Mouse (Mus musculus) lung, embryonic 16.5 days (tissue): ENCODE measurements around the gene Itfg2. TPM values are rescaled to one million over a fixed set of nuclear protein-coding genes. Genes with fewer than 3 reads are reported as not detected.

ENCODE experiments used
- ATAC-seq: fragments of 200-750 bp; cut with Nextera tagmentation; 2 replicates; pipeline ENCODE4 v1.8.0; 2017; ENCODE audit warnings: low read depth, mild to moderate bottlenecking, moderate library complexity
- H3K27ac ChIP-seq: fragments of 300-500 bp; sonication (generic); 2 replicates; pipeline ENCODE4 v1.5.1; 2014; ENCODE audit warnings: mild to moderate bottlenecking, control low read depth, low read length
- H3K27me3 ChIP-seq: fragments of 300-500 bp; sonication (generic); 2 replicates; pipeline ENCODE4 v1.6.1; 2014; ENCODE audit warnings: low read depth, low read length, mixed read lengths; ENCODE audit not compliant: control insufficient read depth, insufficient read depth
- H3K36me3 ChIP-seq: fragments of 300-500 bp; sonication (generic); 2 replicates; pipeline ENCODE4 v1.6.1; 2014; ENCODE audit warnings: low read length; ENCODE audit not compliant: control insufficient read depth, insufficient read depth
- H3K4me1 ChIP-seq: fragments of 300-500 bp; sonication (generic); replicated peaks from 2 replicates; pipeline ENCODE4 v1.6.1; 2014; ENCODE audit warnings: low read length, mixed read lengths; ENCODE audit not compliant: control insufficient read depth, insufficient read depth
- H3K4me2 ChIP-seq: fragments of 300-500 bp; sonication (generic); 2 replicates; pipeline ENCODE4 v1.6.1; 2014; ENCODE audit warnings: low read depth, low read length, control low read depth
- H3K4me3 ChIP-seq: fragments of 300-500 bp; sonication (generic); 2 replicates; pipeline ENCODE4 v1.5.1; 2014; ENCODE audit warnings: mild to moderate bottlenecking, low read length, control low read depth
- H3K9ac ChIP-seq: fragments of 300-500 bp; sonication (generic); 2 replicates; pipeline ENCODE4 v1.6.1; 2014; ENCODE audit warnings: low read length, control low read depth
- H3K9me3 ChIP-seq: fragments of 300-500 bp; sonication (generic); 2 replicates; pipeline ENCODE4 v1.6.1; 2016; ENCODE audit warnings: low read length; ENCODE audit not compliant: control insufficient read depth
- WGBS: fragments of 180-500 bp; shearing (Covaris S2); extraction: QIAGEN DNeasy Blood & Tissue Kit; methylation state at CpG from one replicate; pipeline ENCODE4 v1.1.7; 2014; 5-methylcytosine and 5-hydroxymethylcytosine counted together
- polyA plus RNA-seq: library from polyadenylated mRNA; unstranded; fragments of >200 nt; fragmentation: Nextera tagmentation; extraction: Ambion mirVana; gene quantifications from 2 replicates; pipeline ENCODE4 v1.2.1, GENCODE M21; 2015

Gene Itfg2
- polyA plus RNA-seq, 1 experiment from 2014 or later: 32.2 TPM

DNA sequence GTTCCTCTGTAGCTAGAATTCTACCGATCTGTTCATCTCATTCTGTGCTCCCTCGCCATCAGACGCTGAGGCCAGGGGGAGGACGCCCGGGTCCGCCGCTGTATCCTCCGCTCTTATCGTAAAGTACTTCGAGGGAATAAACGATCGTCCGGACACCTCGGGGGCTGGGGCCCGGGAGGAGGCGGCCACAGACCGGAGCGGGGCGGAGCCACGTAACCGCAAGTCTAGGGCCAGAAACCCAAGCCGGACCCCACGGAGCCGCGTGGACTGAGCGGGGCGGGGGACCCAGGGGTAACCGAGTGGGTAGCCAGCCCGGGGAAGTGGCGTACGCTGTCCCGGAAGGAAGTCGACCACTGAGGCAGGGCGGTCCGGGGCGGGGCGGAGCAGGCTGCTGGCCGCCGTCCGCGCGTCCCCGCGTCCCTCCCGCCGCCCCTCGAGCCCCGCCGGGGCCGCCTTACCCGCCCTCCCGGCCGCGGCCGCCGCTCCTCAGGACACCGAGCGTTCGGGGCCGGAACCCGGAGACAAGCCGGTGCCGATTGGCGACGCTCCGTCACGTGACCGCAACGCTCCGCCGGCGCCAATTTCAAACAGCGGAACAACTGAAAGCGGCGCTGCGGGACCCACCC, 62.2 kb downstream of the Itfg2 start, which contains the start of the genes Rhno1 and Foxm1:
Gene Rhno1, minus strand, starts transcription at position 531 of the 626 bp plus-strand sequence.
Gene Foxm1, plus strand, starts transcription at position 587 of the 626 bp plus-strand sequence.
- H3K27ac ChIP-seq: peak within 1 kb of the TSS; percentile 97
- 0% methylated on average over 49 of the region's 76 CpGs for WGBS
- peaks cover 22% of the 10 kb centered on the region for H3K36me3 ChIP-seq
- no peaks in the 10 kb centered on the region for H3K27me3 ChIP-seq
- H3K4me1 ChIP-seq: peaks cover 16% of the 10 kb centered on the region
- peak; percentile 91 for ATAC-seq
- peak within 1 kb of the TSS; percentile 78 for H3K4me2 ChIP-seq
- H3K4me3 ChIP-seq: peak within 1 kb of the TSS; percentile 87
- no peaks in the 10 kb centered on the region for H3K9me3 ChIP-seq
- peak within 1 kb of the TSS; percentile 89 for H3K9ac ChIP-seq

DNA sequence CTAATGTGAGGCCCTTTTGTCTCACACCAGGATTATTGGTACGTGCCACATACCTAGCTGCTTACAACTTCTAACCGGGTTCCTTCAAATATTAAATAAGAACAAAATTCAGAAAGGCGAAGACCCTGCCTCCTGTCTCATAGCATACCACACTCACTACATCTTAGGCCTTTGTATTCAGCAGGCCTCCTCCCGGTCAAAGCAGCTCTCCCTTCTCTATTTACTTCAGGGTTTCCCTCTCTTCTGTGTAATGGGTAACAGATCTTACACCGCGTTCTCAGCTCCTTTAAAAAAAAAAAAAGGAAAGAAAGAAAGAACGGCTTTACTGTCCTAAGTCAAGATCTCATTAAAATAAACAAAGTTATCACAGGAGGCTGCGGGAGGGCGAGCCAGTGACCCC, 62.8 kb downstream of the Itfg2 start:
- H3K9me3 ChIP-seq: no peaks in the 10 kb centered on the region
- H3K27ac ChIP-seq: peak overlapping the region; percentile 97
- H3K4me3 ChIP-seq: peak overlapping the region; percentile 87
- no peaks in the 10 kb centered on the region for H3K27me3 ChIP-seq
- peaks cover 18% of the 10 kb centered on the region for H3K36me3 ChIP-seq
- ATAC-seq: no peak
- WGBS: 12% methylated on average over 9 of the region's 9 CpGs
- H3K9ac ChIP-seq: peak overlapping the region; percentile 89
- H3K4me1 ChIP-seq: peaks cover 16% of the 10 kb centered on the region
- peak overlapping the region; percentile 78 for H3K4me2 ChIP-seq

Other genes with a start within 250 kb of the Itfg2 start
- 5.5 and 5.9 TPM in 2 replicates for gene Tead4, start 124.1 kb downstream of the Itfg2 start, polyA plus RNA-seq
- gene Tulp3, start 69.1 kb downstream of the Itfg2 start, polyA plus RNA-seq: 19.3 and 21.6 TPM in 2 replicates
- 113 and 117 TPM in 2 replicates for gene Rhno1, start 62.0 kb downstream of the Itfg2 start, polyA plus RNA-seq
- 39.6 and 43.2 TPM in 2 replicates for gene Foxm1, start 62.0 kb downstream of the Itfg2 start, polyA plus RNA-seq
- 0.31 and 0.65 TPM in 2 replicates for gene Tex52, start 49.5 kb downstream of the Itfg2 start, polyA plus RNA-seq
- not detected in 2 replicates for gene Gm44596, start 49.4 kb downstream of the Itfg2 start, polyA plus RNA-seq
- gene Nrip2, start 25.6 kb downstream of the Itfg2 start, polyA plus RNA-seq: 3.5 and 3.6 TPM in 2 replicates
- gene Fkbp4, start 13.7 kb upstream of the Itfg2 start, polyA plus RNA-seq: 400 and 427 TPM in 2 replicates
- 0.79 and 7.8 TPM in 2 replicates for gene Pzp, start 101.8 kb upstream of the Itfg2 start, polyA plus RNA-seq
- gene A2ml1, start 156.7 kb upstream of the Itfg2 start, polyA plus RNA-seq: 4.9 and 7.3 TPM in 2 replicates
- not detected in 2 replicates for gene Klrb1a, start 198.6 kb upstream of the Itfg2 start, polyA plus RNA-seq
- 0.50 TPM in 1 of 2 replicates, not detected in the other for gene Clec2h, start 237.5 kb upstream of the Itfg2 start, polyA plus RNA-seq